Mouse (Mus musculus): ENCODE results near the gene Gnb5.
A peak's percentile ranks its signal among the peaks of the same experiment; 100 is the strongest.

GRCm38 (mm10) chr9:75361699-75362098 is 55.6 kb downstream of the Gnb5 start:
- TF ChIP-seq POLR2A (IDR thresholded peaks at IDR 0.05; ENCODE audit: control insufficient read depth, low read depth, low read length) (no peak), CTCF (IDR thresholded peaks at IDR 0.05; ENCODE audit: control insufficient read depth, insufficient read depth, insufficient replicate concordance, low read depth, low read length) (peak; percentile 60; the same call in 1 of the 2 replicates)
